Mouse (Mus musculus): ENCODE measurements around the gene Rab42. TPM values are rescaled to one million over a fixed set of nuclear protein-coding genes. Genes with fewer than 3 reads are reported as not detected.

The Rab42 gene
- polyA plus RNA-seq, 1 experiment from 2014 or later, result 0.58 TPM

- Histone ChIP-seq H3K4me2 (replicated peaks) (no peak overlapping the region), H3K9me3 (no peaks in the 10 kb centered on the region), H3K27ac (no peak overlapping the region), H3K36me3 (peaks cover 31% of the 10 kb centered on the region), H3K27me3 (no peaks in the 10 kb centered on the region), H3K4me1 (replicated peaks) (peaks cover 21% of the 10 kb centered on the region), H3K4me3 (replicated peaks) (no peak overlapping the region), H3K9ac (replicated peaks) (no peak overlapping the region)
- no peak for ATAC-seq
- WGBS, result 93% methylated on average over 3 of the region's 3 CpGs
Measured at GRCm38 (mm10) chr4:132341451-132341850, 38.3 kb upstream of the Rab42 start.

GRCm38 (mm10) chr4:132338943-132339342 is 35.8 kb upstream of the Rab42 start:
- peaks cover 55% of the 10 kb centered on the region for H3K36me3 ChIP-seq
- WGBS, result 94% methylated on average over 13 of the region's 13 CpGs
- H3K27me3 ChIP-seq, result no peaks in the 10 kb centered on the region
- peaks cover 10% of the 10 kb centered on the region for H3K4me1 ChIP-seq (replicated peaks)
- H3K9ac ChIP-seq (replicated peaks), result no peak overlapping the region
- no peak overlapping the region for H3K4me3 ChIP-seq (replicated peaks)
- H3K27ac ChIP-seq, result no peak overlapping the region
- ATAC-seq, result no peak
- H3K9me3 ChIP-seq, result no peaks in the 10 kb centered on the region
- H3K4me2 ChIP-seq (replicated peaks), result no peak overlapping the region

GRCm38 (mm10) chr4:132332880-132333279 is 29.7 kb upstream of the Rab42 start:
- Histone ChIP-seq H3K27me3 (no peaks in the 10 kb centered on the region), H3K4me3 (replicated peaks) (no peak overlapping the region), H3K27ac (no peak overlapping the region), H3K4me1 (replicated peaks) (peaks cover 17% of the 10 kb centered on the region), H3K9ac (replicated peaks) (no peak overlapping the region), H3K4me2 (replicated peaks) (no peak overlapping the region), H3K9me3 (no peaks in the 10 kb centered on the region), H3K36me3 (peaks cover 55% of the 10 kb centered on the region)
- WGBS, result 93% methylated on average over 6 of the region's 6 CpGs
- ATAC-seq, result no peak

- Histone ChIP-seq H3K4me1 (replicated peaks) (peaks cover 17% of the 10 kb centered on the region), H3K27ac (no peak overlapping the region), H3K4me2 (replicated peaks) (no peak overlapping the region), H3K36me3 (peaks cover 48% of the 10 kb centered on the region), H3K27me3 (no peaks in the 10 kb centered on the region), H3K4me3 (replicated peaks) (no peak overlapping the region), H3K9ac (replicated peaks) (no peak overlapping the region), H3K9me3 (no peaks in the 10 kb centered on the region)
- no peak for ATAC-seq
- 79% methylated on average over 3 of the region's 3 CpGs for WGBS
Measured at GRCm38 (mm10) chr4:132331960-132332359, 28.8 kb upstream of the Rab42 start.

- Histone ChIP-seq H3K4me1 (replicated peaks) (peaks cover 17% of the 10 kb centered on the region), H3K36me3 (peaks cover 42% of the 10 kb centered on the region), H3K27me3 (no peaks in the 10 kb centered on the region), H3K4me2 (replicated peaks) (peak overlapping the region; percentile 69), H3K9ac (replicated peaks) (peak overlapping the region; percentile 84), H3K9me3 (no peaks in the 10 kb centered on the region), H3K4me3 (replicated peaks) (peak overlapping the region; percentile 66), H3K27ac (peak overlapping the region; percentile 74; the same call in 1 of the 2 replicates)
- ATAC-seq, result peak; percentile 54
- WGBS, result 8% methylated on average over 10 of the region's 10 CpGs
Measured at GRCm38 (mm10) chr4:132329835-132330354, 26.7 kb upstream of the Rab42 start.

GRCm38 (mm10) chr4:132329115-132329834 is 26.1 kb upstream of the Rab42 start, which contains the start of gene Trnau1ap:
Gene Trnau1ap, minus strand, starts transcription at chr4:132329538.
- Histone ChIP-seq H3K4me2 (replicated peaks) (peak within 1 kb of the TSS; percentile 69), H3K9me3 (no peaks in the 10 kb centered on the region), H3K36me3 (peaks cover 42% of the 10 kb centered on the region), H3K27me3 (no peaks in the 10 kb centered on the region), H3K27ac (peak within 1 kb of the TSS; percentile 74), H3K4me1 (replicated peaks) (peaks cover 17% of the 10 kb centered on the region), H3K9ac (replicated peaks) (peak within 1 kb of the TSS; percentile 84), H3K4me3 (replicated peaks) (peak within 1 kb of the TSS; percentile 66)
- peak; percentile 98 for ATAC-seq
- under 1% methylated on average over 52 of the region's 52 CpGs for WGBS

- ATAC-seq, result no peak
- Histone ChIP-seq H3K9ac (replicated peaks) (peak overlapping the region; percentile 84), H3K27ac (peak overlapping the region; percentile 74), H3K4me1 (replicated peaks) (peaks cover 17% of the 10 kb centered on the region), H3K9me3 (no peaks in the 10 kb centered on the region), H3K4me2 (replicated peaks) (peak overlapping the region; percentile 69), H3K36me3 (peaks cover 42% of the 10 kb centered on the region), H3K4me3 (replicated peaks) (peak overlapping the region; percentile 66), H3K27me3 (no peaks in the 10 kb centered on the region)
- WGBS, result 48% methylated on average over 14 of the region's 14 CpGs
Measured at GRCm38 (mm10) chr4:132328391-132328982, 25.3 kb upstream of the Rab42 start.

- Histone ChIP-seq H3K9ac (replicated peaks) (no peak overlapping the region), H3K4me2 (replicated peaks) (no peak overlapping the region), H3K27ac (no peak overlapping the region), H3K36me3 (peaks cover 44% of the 10 kb centered on the region), H3K9me3 (no peaks in the 10 kb centered on the region), H3K27me3 (no peaks in the 10 kb centered on the region), H3K4me3 (replicated peaks) (no peak overlapping the region), H3K4me1 (replicated peaks) (peaks cover 17% of the 10 kb centered on the region)
- 82% methylated on average over 5 of the region's 5 CpGs for WGBS
- no peak for ATAC-seq
Measured at GRCm38 (mm10) chr4:132326481-132326880, 23.3 kb upstream of the Rab42 start.

GRCm38 (mm10) chr4:132315711-132316110 is 12.5 kb upstream of the Rab42 start:
- H3K36me3 ChIP-seq, result peaks cover 92% of the 10 kb centered on the region

GRCm38 (mm10) chr4:132312627-132313026 is 9.4 kb upstream of the Rab42 start:
- Histone ChIP-seq H3K4me1 (replicated peaks) (peaks cover 15% of the 10 kb centered on the region), H3K4me3 (replicated peaks) (no peak overlapping the region), H3K4me2 (replicated peaks) (no peak overlapping the region), H3K36me3 (peaks cover 75% of the 10 kb centered on the region), H3K9me3 (no peaks in the 10 kb centered on the region), H3K27me3 (no peaks in the 10 kb centered on the region), H3K27ac (no peak overlapping the region), H3K9ac (replicated peaks) (no peak overlapping the region)
- WGBS, result 86% methylated on average over 5 of the region's 5 CpGs
- no peak for ATAC-seq

More at GRCm38 (mm10) chr4:132315711-132316110, 12.5 kb upstream of the Rab42 start:
- H3K4me1 ChIP-seq (replicated peaks), result peaks cover under 1% of the 10 kb centered on the region; the same call in 1 of the 2 replicates
- no peak overlapping the region for H3K9ac ChIP-seq (replicated peaks)
- H3K27ac ChIP-seq, result no peak overlapping the region
- H3K4me3 ChIP-seq (replicated peaks), result no peak overlapping the region
- no peak overlapping the region for H3K4me2 ChIP-seq (replicated peaks)
- H3K9me3 ChIP-seq, result no peaks in the 10 kb centered on the region
- 91% methylated on average over 8 of the region's 8 CpGs for WGBS
- ATAC-seq, result no peak
- H3K27me3 ChIP-seq, result no peaks in the 10 kb centered on the region

GRCm38 (mm10) chr4:132311801-132312200 is 8.6 kb upstream of the Rab42 start:
- H3K4me2 ChIP-seq (replicated peaks), result no peak overlapping the region
- H3K9ac ChIP-seq (replicated peaks), result no peak overlapping the region
- peaks cover 68% of the 10 kb centered on the region for H3K36me3 ChIP-seq
- no peak overlapping the region for H3K27ac ChIP-seq
- H3K9me3 ChIP-seq, result no peaks in the 10 kb centered on the region
- 58% methylated on average over 3 of the region's 3 CpGs for WGBS
- H3K4me1 ChIP-seq (replicated peaks), result peaks cover 15% of the 10 kb centered on the region
- H3K4me3 ChIP-seq (replicated peaks), result no peak overlapping the region
- H3K27me3 ChIP-seq, result no peaks in the 10 kb centered on the region
- no peak for ATAC-seq

- 39% methylated on average over 1 of the region's 1 CpGs for WGBS
Measured at GRCm38 (mm10) chr4:132311209-132311608, 8.0 kb upstream of the Rab42 start.

More at GRCm38 (mm10) chr4:132311209-132311608, 8.0 kb upstream of the Rab42 start:
- Histone ChIP-seq H3K36me3 (peaks cover 62% of the 10 kb centered on the region), H3K4me2 (replicated peaks) (no peak overlapping the region), H3K9ac (replicated peaks) (no peak overlapping the region), H3K4me3 (replicated peaks) (no peak overlapping the region), H3K27me3 (no peaks in the 10 kb centered on the region), H3K4me1 (replicated peaks) (peaks cover 15% of the 10 kb centered on the region), H3K27ac (no peak overlapping the region), H3K9me3 (no peaks in the 10 kb centered on the region)
- ATAC-seq, result no peak

Data from midbrain, embryonic 13.5 days (tissue).